Mouse (Mus musculus) kidney, embryonic 16.5 days (tissue): ENCODE measurements around the gene Dync1i1. TPM values are rescaled to one million over a fixed set of nuclear protein-coding genes. Genes with fewer than 3 reads are reported as not detected.

Experiments used
- ATAC-seq: fragments of 200-750 bp; cut with Nextera tagmentation; 2 replicates; pipeline ENCODE4 v1.8.0; 2017; ENCODE audit warnings: moderate TSS enrichment; ENCODE audit not compliant: low FRiP score, low TSS enrichment
- H3K27ac ChIP-seq: fragments of 300-500 bp; sonication (generic); 2 replicates; pipeline ENCODE4 v1.5.1; 2014; ENCODE audit warnings: low read length
- H3K27me3 ChIP-seq: fragments of 300-500 bp; sonication (generic); 2 replicates; pipeline ENCODE4 v1.6.1; 2014; ENCODE audit warnings: low read length, control low read depth, mixed read lengths; ENCODE audit not compliant: insufficient read depth
- H3K36me3 ChIP-seq: fragments of 300-500 bp; sonication (generic); 2 replicates; pipeline ENCODE4 v1.6.1; 2014; ENCODE audit warnings: low read length, control low read depth, mixed read lengths; ENCODE audit not compliant: insufficient read depth
- H3K4me1 ChIP-seq: fragments of 300-500 bp; sonication (generic); 2 replicates; pipeline ENCODE4 v1.6.1; 2014; ENCODE audit warnings: low read length, control low read depth, mixed read lengths; ENCODE audit not compliant: insufficient read depth
- H3K4me2 ChIP-seq: fragments of 300-500 bp; sonication (generic); replicated peaks from 2 replicates; pipeline ENCODE4 v1.6.1; 2014; ENCODE audit warnings: low read depth, low read length
- H3K4me3 ChIP-seq: fragments of 300-500 bp; sonication (generic); 2 replicates; pipeline ENCODE4 v1.5.1; 2014; ENCODE audit warnings: mild to moderate bottlenecking, low read length
- H3K9ac ChIP-seq: fragments of 300-500 bp; sonication (generic); replicated peaks from 2 replicates; pipeline ENCODE4 v1.6.1; 2014; ENCODE audit warnings: low read length
- H3K9me3 ChIP-seq: fragments of 300-500 bp; sonication (generic); 2 replicates; pipeline ENCODE4 v1.6.1; 2016; ENCODE audit warnings: low read length, control low read depth
- WGBS: fragments of 180-500 bp; shearing (Covaris S2); extraction: QIAGEN DNeasy Blood & Tissue Kit; methylation state at CpG from one replicate; pipeline ENCODE4 v1.1.7; 2014; 5-methylcytosine and 5-hydroxymethylcytosine counted together
- polyA plus RNA-seq: library from polyadenylated mRNA; unstranded; fragments of >200 nt; fragmentation: Nextera tagmentation; extraction: Ambion mirVana; gene quantifications from 2 replicates; pipeline ENCODE4 v1.2.1, GENCODE M21; 2015

Gene Dync1i1
- polyA plus RNA-seq, 1 experiment from 2014 or later, result 3.8 TPM

GRCm38 (mm10) chr6:5871060-5871459 lies 145.6 kb downstream of the Dync1i1 start:
- Histone ChIP-seq H3K4me3 (no peak overlapping the region), H3K4me2 (no peak overlapping the region), H3K9me3 (no peaks in the 10 kb centered on the region), H3K36me3 (no peaks in the 10 kb centered on the region), H3K9ac (no peak overlapping the region), H3K27ac (no peak overlapping the region), H3K27me3 (no peaks in the 10 kb centered on the region), H3K4me1 (no peaks in the 10 kb centered on the region)
- no peak for ATAC-seq
- 78% methylated on average over 5 of the region's 5 CpGs for WGBS

GRCm38 (mm10) chr6:5871581-5872298 lies 146.3 kb downstream of the Dync1i1 start:
- Histone ChIP-seq H3K4me3 (no peak overlapping the region), H3K4me2 (no peak overlapping the region), H3K9ac (no peak overlapping the region), H3K27me3 (no peaks in the 10 kb centered on the region), H3K36me3 (no peaks in the 10 kb centered on the region), H3K4me1 (no peaks in the 10 kb centered on the region), H3K9me3 (no peaks in the 10 kb centered on the region), H3K27ac (no peak overlapping the region)
- whole genome bisulfite sequencing, result 63% methylated on average over 15 of the region's 15 CpGs
- ATAC-seq, result no peak

GRCm38 (mm10) chr6:5889341-5889740 lies 163.9 kb downstream of the Dync1i1 start:
- H3K9ac ChIP-seq, result no peak overlapping the region
- no peaks in the 10 kb centered on the region for H3K27me3 ChIP-seq
- no peak for ATAC-seq
- no peak overlapping the region for H3K4me3 ChIP-seq
- 68% methylated on average over 6 of the region's 6 CpGs for WGBS
- H3K36me3 ChIP-seq, result no peaks in the 10 kb centered on the region
- no peak overlapping the region for H3K4me2 ChIP-seq
- H3K4me1 ChIP-seq, result no peaks in the 10 kb centered on the region
- no peak overlapping the region for H3K27ac ChIP-seq
- H3K9me3 ChIP-seq, result no peaks in the 10 kb centered on the region

GRCm38 (mm10) chr6:5911295-5911694 lies 185.9 kb downstream of the Dync1i1 start:
- Histone ChIP-seq H3K9ac (no peak overlapping the region), H3K4me3 (no peak overlapping the region), H3K4me2 (no peak overlapping the region), H3K27ac (no peak overlapping the region), H3K36me3 (no peaks in the 10 kb centered on the region), H3K9me3 (no peaks in the 10 kb centered on the region), H3K4me1 (no peaks in the 10 kb centered on the region), H3K27me3 (no peaks in the 10 kb centered on the region)
- WGBS, result 76% methylated on average over 7 of the region's 7 CpGs
- ATAC-seq, result no peak

GRCm38 (mm10) chr6:5915028-5915427 lies 189.6 kb downstream of the Dync1i1 start:
- no peaks in the 10 kb centered on the region for H3K36me3 ChIP-seq
- H3K27ac ChIP-seq, result no peak overlapping the region
- no peaks in the 10 kb centered on the region for H3K9me3 ChIP-seq
- 45% methylated on average over 2 of the region's 2 CpGs for WGBS
- H3K4me1 ChIP-seq, result no peaks in the 10 kb centered on the region
- no peak overlapping the region for H3K9ac ChIP-seq
- H3K27me3 ChIP-seq, result no peaks in the 10 kb centered on the region
- H3K4me3 ChIP-seq, result no peak overlapping the region
- H3K4me2 ChIP-seq, result no peak overlapping the region
- peak; percentile 39; the same call in 1 of the 2 replicates for ATAC-seq

GRCm38 (mm10) chr6:5920670-5921069 lies 195.2 kb downstream of the Dync1i1 start:
- Histone ChIP-seq H3K4me2 (no peak overlapping the region), H3K9ac (no peak overlapping the region), H3K4me3 (no peak overlapping the region), H3K9me3 (no peaks in the 10 kb centered on the region), H3K27me3 (no peaks in the 10 kb centered on the region), H3K36me3 (no peaks in the 10 kb centered on the region), H3K4me1 (no peaks in the 10 kb centered on the region), H3K27ac (no peak overlapping the region)
- no peak for ATAC-seq
- WGBS, result 71% methylated on average over 4 of the region's 4 CpGs

GRCm38 (mm10) chr6:5922676-5923075 lies 197.2 kb downstream of the Dync1i1 start:
- no peak for ATAC-seq
- no peaks in the 10 kb centered on the region for H3K4me1 ChIP-seq
- H3K36me3 ChIP-seq, result no peaks in the 10 kb centered on the region
- H3K9ac ChIP-seq, result no peak overlapping the region
- WGBS, result 88% methylated on average over 1 of the region's 1 CpGs
- H3K27ac ChIP-seq, result no peak overlapping the region
- H3K27me3 ChIP-seq, result no peaks in the 10 kb centered on the region
- no peak overlapping the region for H3K4me2 ChIP-seq
- H3K4me3 ChIP-seq, result no peak overlapping the region
- H3K9me3 ChIP-seq, result no peaks in the 10 kb centered on the region

- Histone ChIP-seq H3K36me3 (no peaks in the 10 kb centered on the region), H3K4me1 (no peaks in the 10 kb centered on the region), H3K27me3 (no peaks in the 10 kb centered on the region), H3K9ac (no peak overlapping the region), H3K4me3 (no peak overlapping the region), H3K9me3 (no peaks in the 10 kb centered on the region), H3K4me2 (no peak overlapping the region), H3K27ac (no peak overlapping the region)
- 91% methylated on average over 7 of the region's 7 CpGs for WGBS
- no peak for ATAC-seq
Measured at GRCm38 (mm10) chr6:5923148-5923547, 197.7 kb downstream of the Dync1i1 start.

- Histone ChIP-seq H3K27ac (no peak overlapping the region), H3K4me1 (no peaks in the 10 kb centered on the region), H3K27me3 (no peaks in the 10 kb centered on the region), H3K9me3 (no peaks in the 10 kb centered on the region), H3K9ac (no peak overlapping the region), H3K4me3 (no peak overlapping the region), H3K4me2 (no peak overlapping the region), H3K36me3 (no peaks in the 10 kb centered on the region)
- WGBS, result 82% methylated on average over 8 of the region's 8 CpGs
- no peak for ATAC-seq
Measured at GRCm38 (mm10) chr6:5930140-5930539, 204.7 kb downstream of the Dync1i1 start.

- H3K4me3 ChIP-seq, result no peak overlapping the region
Measured at GRCm38 (mm10) chr6:5935587-5936353, 210.3 kb downstream of the Dync1i1 start.

More at GRCm38 (mm10) chr6:5935587-5936353, 210.3 kb downstream of the Dync1i1 start:
- Histone ChIP-seq H3K4me2 (no peak overlapping the region), H3K27me3 (no peaks in the 10 kb centered on the region), H3K4me1 (no peaks in the 10 kb centered on the region), H3K36me3 (no peaks in the 10 kb centered on the region), H3K9me3 (no peaks in the 10 kb centered on the region), H3K9ac (no peak overlapping the region), H3K27ac (no peak overlapping the region)
- ATAC-seq, result no peak
- 90% methylated on average over 8 of the region's 8 CpGs for WGBS
